Mouse (Mus musculus): Measurements from ENCODE around the gene Defb26.
A peak's percentile ranks its signal among the peaks of the same experiment; 100 is the strongest.

Gene Defb26

DNA sequence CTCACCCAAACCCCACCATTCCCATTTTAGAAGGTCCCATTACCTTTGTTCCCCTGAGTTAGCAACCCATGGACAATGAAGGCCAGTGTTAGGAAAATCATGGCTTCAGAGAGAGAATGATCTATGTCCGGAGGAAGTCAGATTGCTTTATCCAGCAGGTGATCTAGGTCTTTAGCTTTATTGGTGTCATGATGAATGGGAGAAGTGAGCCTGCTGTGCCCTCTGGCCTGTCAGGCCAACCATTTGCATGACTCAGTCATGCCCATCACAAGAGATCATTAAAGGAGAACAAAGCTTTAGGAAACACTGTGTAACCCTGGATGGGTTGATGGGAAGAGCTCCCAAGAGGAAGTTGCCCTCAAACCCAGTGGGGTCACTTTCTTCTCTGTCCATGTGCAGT, at the start of gene Defb26:
Defb26 (minus strand) TSS at position 101 of the 400 bp plus-strand sequence.
- DNase-seq (ENCODE audit: low read depth, low spot score): no peak

DNA sequence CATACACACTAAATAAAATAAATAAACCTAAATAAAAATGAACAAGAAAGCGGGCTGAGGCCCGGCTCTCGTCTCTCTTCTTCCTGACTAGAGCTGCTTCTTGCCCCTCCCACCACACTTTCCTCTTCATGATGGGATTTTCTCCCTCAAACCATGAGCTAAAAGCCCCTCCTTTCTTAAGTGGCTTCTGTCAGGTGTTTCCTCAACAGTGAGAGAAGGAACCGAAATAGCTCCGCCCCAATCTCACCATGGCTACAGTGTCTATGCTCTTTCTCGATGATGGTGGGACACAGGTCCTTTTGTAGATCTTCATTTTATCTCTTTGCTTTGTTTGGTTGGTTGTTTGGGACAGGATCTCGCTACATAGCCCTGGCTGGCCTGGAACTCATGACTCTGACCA, 45.2 kb upstream of the Defb26 start:
- no peak for DNase-seq (ENCODE audit: low read depth, low spot score)

DNA sequence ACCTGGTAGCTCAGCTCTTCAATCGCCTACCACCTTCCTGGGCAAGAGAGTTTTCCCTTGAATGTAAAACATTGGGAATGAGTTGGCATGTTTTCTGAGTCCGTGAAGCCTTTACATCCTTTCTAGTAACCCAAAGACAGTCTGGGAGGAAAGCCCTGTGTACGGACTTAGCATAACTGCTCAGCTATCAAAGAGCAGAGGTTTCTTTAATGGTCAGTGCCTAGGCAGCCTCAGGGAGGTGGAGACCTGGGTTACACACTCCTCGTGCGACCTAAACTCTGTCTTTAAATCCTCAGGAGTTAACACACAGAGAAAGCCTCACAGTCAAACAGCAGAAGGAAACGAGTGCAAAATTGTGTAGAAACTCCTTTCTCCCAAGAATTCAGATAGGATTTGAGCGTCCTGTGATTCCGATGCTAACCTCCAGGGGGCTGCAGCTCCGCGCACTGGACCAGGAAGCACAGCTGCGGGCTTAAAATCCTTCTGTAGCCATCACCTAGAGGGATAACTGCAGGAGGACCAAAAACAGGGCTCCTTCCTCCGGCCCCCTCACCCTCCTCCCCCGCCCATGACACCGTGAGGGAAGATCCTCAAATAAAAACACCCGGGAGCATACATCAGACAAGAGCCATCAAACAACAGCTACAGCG, 42.4 kb upstream of the Defb26 start:
- peak; percentile 27 for DNase-seq (ENCODE audit: low read depth, low spot score)

DNA sequence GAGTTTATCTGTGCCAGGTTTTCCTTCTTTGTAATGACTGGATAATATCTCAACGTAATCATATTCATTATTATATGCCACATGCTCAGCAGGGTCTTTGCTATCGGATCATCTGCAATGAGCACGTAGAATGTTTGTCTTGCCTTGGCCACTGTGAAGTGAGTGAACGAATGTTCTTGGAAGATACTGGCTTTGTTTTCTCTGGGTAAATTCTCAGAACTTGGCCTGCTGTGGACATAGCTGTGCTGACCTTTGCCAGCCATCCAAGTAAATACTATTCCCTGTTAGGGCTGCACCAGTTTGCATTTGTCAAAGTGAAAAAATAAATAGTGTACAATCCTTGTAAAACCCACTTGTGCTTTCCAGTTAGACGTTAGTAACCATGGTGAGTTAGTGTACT, 36.6 kb upstream of the Defb26 start:
- no peak for DNase-seq (ENCODE audit: low read depth, low spot score)

DNA sequence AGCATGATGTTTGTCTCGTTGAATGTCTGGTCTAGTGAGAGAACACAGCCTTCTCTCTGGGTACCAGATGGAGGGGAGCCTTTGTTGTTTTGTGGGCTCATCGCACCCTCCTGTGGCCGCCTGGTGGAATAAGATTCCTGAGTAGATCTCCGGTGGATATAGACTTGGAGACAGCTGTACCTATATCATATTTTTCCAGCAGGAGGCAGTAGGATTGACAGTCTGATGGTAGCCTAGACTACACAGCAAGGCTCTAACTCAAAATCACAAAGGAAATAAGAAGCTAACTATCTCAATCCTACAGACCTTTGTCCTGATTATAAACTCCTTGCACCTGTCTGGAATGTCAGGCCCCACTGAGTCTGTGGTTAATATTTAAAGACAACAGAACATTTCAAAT, 33.2 kb upstream of the Defb26 start:
- DNase-seq (ENCODE audit: low read depth, low spot score): peak; percentile 46

DNA sequence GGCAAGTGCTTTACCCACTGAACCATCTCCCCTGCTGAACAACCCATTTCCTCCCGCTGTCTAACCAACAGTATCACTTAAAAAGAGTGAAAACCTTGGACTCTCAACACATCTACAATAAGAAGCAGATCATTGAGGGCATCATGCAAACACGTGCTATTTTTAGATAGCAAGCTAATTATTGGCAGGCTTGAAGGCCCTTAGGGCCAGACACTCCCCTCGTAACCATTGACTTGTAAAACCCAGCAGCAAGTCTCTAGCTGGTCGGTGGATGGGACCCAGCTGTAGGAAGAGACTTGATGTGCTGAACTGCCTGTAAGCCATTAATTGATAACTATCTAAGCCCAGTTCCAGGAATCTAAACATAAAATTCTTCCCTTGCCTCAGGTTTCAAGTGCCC, 32.0 kb upstream of the Defb26 start:
- no peak for DNase-seq (ENCODE audit: low read depth, low spot score)

DNA sequence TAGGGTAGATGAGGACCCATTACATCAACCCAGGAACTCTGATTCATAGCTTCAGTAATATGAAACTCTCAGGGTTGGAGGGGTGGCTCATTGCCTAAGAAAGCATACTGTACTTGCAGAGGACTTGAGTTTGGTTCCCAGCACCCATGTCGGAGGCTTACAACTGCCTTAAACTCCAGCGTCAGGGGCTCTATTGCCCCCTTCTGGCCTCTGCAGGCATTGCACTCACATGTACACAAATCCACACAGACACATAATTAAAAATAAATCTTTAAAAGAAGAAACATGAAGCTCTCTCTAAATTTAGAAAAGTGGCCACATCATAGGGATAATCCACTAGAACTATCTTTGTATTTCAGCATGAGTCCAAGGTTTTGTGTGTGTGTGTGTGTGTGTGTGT, 31.4 kb upstream of the Defb26 start:
- DNase-seq (ENCODE audit: low read depth, low spot score): no peak

DNA sequence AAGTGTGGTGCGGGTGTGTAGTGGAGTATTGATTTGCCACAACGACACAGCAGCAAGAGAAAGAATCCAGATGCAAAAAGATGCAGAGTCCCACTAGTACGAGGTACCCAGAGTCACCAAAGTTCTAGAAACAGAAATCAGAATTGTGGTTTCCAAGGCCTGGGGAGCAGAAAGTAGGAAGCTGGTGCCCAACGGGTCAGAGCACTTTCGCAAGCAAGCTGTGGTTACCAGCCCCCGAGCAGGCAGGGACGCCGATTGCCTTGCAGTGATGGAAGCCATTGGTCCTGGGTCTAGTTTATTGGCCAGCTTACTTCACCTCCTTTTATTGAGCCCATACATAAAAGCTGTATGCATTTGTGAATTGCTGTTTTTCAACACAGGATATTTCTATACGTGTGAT, 30.5 kb upstream of the Defb26 start:
- no peak for DNase-seq (ENCODE audit: low read depth, low spot score)

DNA sequence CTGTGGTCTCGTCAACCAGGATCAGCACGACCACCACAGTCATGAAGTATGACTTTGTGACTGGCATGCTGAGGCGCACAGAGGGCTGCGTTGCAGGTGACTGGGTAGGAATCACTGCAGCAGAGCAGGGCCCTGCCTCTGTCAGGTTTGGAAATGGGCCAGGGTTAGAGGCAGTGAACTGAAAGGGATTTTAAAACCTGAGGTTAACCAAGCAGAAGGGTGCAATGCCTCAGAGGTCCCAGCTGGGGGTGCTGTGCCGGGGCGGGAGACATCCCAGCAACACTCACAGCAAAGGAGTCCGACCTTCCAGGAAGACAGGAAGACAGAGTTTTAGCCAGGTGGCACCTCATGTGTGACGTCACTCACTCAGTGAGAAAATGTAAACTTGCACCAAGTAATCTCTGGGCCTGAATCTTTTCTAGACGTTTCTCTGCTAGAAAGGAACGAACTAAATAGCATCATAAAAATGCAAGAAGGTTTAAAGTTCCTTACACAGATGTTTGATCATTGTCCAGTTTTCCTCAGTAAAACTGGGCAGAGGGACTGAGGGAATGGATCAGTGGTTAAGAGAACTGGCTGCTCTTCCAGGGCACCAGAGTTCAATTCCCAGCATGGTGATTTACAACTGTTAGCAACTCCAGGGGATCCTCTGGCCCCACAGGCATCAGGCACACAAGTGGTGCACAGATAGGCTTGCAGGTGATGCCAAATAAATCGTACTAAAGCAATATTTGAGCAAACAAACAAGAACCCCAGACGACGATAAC, 28.6 kb upstream of the Defb26 start, which contains the start of gene Defb29:
Defb29 (minus strand) TSS at position 155 of the 767 bp plus-strand sequence.
- DNase-seq (ENCODE audit: low read depth, low spot score): no peak

DNA sequence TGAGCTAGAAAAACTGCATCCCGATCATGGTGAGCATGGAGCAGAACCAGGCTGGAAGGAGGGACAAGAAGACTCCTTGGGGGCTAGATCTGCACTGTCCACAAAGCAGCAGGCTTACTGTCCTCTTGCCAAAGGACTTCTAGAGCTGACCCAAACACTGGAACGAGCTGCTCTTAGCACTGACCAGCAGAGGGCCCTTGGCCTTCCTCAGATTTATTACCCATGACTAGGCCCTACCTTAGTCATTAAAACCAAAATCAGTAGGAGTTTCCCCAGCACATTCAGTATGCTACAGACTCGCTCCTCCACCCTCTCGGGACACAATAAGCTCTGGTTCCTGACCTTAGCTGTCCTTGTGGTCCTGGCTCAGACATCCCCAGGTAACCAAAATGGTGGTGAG, 6.5 kb upstream of the Defb26 start, which contains the start of gene Defb28:
Defb28 (plus strand) TSS at position 275 of the 400 bp plus-strand sequence.
- no peak for DNase-seq (ENCODE audit: low read depth, low spot score)

DNA sequence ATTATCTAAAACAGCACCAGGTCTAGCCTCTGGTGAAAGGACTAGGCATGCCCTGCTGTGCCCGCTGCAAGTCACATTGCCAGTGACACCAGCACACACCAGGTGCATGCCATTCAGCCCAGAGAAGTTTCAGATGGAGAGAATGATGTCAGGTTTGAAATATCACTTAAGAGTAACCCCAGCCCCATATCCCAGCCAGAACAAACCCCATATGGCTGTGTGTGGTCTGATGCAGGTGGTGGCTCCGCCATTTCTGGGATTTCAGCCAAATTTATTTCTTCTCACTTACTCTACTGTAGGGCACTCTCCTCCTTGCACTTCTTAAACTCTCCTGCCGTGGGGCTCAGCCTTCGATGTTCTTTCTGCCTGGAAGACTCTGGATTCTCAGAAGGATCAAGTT, 4.6 kb upstream of the Defb26 start:
- no peak for DNase-seq (ENCODE audit: low read depth, low spot score)

DNA sequence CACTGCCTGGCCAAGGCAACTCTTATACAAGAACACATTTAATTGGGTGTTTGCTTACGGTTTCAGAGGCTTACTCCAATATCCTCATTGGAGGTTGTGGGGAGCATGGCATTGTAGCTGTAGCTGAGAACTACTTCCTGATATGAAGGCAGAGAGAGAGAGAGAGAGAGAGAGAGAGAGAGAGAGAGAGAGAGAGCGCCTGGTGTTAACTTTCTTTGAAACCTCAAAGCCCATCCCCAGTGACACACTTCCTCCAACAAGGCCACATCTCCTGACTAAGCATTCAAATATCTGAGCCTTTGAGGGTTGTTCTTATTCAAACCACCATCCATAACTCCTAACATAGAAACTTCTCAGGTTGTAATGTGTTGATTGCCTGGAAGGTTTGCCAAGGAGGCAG, 7.5 kb downstream of the Defb26 start:
- no peak for DNase-seq (ENCODE audit: low read depth, low spot score)

DNA sequence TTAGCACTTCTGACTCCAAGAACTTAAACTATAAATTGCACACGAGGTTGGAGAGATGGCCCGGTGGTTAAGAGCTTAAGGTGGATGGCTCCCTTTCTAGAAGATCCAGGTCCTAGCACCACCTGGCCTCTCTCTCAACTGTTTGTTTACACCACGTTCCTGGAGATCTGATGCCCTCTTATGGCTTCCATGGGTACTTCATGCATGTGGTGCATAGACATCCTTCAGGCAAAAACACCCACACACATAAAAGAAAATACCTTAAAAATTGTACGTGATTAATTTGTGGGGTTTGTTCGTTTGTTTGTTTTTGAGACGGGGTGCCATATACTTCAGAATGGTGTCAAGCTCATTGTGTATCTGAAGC, 10.6 kb downstream of the Defb26 start:
- DNase-seq (ENCODE audit: low read depth, low spot score): no peak

DNA sequence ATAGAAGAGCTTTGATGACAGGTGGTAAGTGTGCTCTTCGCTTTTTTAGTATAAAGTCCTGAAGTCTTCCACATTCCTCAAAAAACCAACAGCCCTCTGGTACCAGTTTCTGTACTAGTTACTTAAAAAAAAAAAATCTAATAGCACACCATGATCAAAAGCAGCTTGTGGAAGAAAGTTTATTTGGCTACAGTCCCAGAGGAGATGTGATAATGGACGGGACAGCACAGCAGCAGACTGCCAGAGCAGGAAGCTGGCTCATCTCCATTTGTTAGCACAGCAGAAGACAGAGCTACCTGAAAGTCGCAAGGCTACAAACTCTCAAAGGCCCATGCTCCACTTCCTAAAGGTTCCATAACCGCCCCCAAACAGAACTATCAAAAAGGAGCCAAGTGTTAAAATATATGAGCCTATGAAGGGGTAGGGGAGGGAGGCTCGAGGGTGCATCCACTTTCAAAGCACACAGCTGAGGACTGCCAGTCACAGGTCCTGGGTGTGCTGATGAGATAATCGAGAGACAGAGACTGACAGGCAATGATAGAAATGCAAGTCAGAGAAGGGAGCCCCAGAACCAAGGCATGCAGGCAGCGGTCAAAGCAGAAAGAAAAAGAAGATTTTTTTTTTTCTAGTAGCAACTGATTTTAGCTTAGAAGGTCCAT, 11.2 kb downstream of the Defb26 start:
- peak; percentile 18 for DNase-seq (ENCODE audit: low read depth, low spot score)

DNA sequence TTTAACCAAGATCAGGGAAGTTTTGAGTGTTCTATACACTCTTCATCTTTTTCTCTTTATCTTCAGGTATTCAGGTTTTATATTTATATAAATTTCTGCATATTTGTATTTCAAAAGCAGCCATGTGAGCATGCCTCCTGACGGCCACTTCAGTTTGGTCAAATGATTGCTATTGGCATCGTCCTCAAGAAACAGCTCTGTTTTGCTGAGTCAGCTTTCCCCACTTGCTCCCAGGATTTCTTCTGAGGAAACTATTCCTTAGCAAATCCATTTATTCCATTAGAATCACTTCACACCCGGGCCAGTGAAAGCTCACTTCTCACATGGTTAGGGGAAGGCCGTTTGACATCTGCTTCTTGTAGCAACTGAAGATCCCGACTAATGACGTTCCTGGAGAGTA, 13.5 kb downstream of the Defb26 start:
- DNase-seq (ENCODE audit: low read depth, low spot score): no peak

DNA sequence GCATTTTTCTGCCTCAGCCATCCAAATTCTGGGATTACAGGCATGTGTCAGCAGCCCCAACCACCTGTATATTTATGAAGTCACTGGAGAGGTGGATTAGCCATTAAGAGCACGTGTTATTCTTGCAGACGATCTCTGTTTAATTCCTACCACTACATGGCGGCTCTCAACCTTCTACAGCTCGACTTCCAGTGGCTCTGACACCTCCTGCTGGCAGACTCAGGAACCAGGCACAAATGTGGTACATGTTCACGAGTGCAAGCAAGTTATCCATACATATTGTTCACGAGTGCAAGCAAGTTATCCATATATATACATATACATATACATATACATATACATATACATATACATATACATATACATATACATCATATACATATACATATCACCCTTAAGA, 18.3 kb downstream of the Defb26 start:
- DNase-seq (ENCODE audit: low read depth, low spot score): no peak

DNA sequence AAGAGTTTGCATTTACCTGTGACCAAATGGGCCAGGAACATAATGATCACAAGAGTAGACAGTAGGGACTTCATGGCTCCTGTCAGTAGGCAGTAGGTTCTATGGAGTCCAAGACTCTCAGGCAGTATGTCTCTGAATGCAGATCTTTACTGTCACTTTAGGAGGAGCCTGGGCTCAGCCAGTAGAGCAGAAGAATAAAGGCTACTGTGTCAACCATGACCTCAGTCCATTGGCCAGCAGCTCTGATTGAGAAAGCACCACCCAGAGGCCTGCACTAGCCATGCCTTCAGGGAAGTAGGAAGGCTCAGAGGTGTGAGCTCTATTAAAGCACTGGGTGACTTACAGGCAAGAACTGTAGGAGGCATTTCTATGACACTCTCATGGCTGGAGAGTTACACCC, 21.5 kb downstream of the Defb26 start, which contains the start of gene Defb22:
Defb22 (minus strand) TSS at position 101 of the 400 bp plus-strand sequence.
- no peak for DNase-seq (ENCODE audit: low read depth, low spot score)

DNA sequence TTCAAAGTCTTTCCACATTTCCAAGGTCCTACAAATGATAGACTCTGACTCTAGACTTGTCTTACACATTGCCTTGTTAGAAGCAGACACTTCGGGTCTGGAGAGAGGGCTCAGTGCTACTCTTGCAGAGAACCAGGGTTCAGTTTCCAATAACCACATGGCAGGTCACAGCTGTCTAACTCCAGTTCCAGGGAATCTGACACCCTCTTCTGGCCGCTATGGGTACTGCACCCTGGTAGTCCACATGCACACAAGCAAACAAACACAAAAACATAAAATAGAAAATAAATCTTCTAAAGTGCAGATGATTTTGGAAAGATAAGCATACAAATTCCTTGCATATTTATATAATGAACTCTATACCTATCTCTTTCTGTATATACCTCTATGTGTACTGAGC, 24.5 kb downstream of the Defb26 start:
- no peak for DNase-seq (ENCODE audit: low read depth, low spot score)

DNA sequence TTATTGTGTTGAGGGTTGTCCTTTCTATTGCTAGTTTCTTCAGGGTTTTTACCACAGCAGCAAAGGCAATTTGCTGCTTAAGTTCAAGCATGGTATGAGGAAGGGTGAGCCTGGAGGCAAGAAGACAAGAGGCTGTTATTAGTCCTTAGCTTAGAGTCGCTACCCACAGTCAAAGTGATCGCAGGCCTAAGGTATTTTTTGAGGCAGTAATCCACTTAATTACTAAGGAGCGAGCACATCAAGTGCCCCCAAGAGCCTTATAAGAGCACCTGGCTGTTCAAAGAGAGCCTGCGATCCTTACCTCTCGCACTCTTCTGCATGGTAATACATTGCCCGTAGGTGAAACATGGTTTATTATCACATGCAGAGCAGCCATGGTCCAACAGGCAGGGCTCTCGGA, 29.8 kb downstream of the Defb26 start:
- DNase-seq (ENCODE audit: low read depth, low spot score): no peak

DNA sequence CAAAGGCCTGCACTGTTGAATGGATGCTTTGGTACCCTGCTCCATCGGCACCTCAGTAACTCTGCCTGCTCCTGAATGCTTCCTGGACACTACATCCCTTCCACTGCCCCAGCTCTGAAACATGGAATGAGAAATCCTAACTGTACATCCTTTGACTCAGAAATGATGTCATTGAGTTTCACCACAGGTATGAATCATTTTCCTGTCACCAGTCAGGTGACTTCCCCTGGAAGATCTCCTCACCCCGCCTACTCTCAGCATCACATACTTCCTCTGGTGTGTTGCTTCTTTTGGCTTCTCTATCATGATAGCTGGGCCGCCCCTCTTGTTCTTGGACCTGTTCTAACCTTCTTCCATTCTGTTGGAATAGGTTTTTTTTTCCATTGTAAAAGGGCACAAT, 30.6 kb downstream of the Defb26 start:
- no peak for DNase-seq (ENCODE audit: low read depth, low spot score)

DNA sequence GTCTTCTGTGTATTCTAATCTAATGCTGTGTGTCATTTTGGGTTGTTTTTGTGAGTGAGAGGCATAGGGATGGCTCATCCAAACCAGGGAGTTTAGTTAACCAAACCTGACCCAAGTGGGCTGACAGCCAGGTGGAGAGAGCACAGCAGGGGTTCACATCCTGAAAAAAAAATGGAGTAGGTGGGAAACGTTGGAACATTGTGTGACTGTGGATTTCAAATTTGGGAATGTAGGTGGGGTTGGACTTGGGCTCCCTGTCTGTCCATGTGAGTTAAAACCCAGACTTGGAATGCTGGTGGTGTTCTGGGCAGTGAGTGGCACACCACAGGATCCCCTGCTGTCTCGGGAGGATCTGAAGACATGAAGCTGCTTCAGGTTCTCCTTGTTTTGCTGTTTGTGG, 34.7 kb downstream of the Defb26 start, which contains the start of gene Defb20:
Defb20 (plus strand) TSS at position 301 of the 400 bp plus-strand sequence.
- DNase-seq (ENCODE audit: low read depth, low spot score): no peak

DNA sequence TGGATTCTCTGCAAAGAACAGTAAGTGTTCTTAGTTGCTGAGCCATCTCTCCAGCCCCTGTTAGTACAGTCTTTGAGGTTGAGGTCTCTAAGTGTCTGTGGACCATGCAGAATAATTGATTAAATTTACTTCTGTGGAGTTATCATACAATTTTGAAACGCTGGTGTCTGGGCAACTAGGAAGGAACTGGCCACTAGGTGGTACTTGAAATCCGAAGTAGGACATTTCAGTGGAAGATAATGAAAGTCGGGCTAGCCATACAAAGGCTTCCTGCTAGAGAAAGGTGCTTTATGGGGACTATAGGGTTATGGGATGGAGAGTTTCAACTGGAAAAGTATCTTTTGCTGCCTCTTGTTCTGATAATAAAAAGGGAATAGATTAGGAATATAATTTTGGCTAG, 39.1 kb downstream of the Defb26 start:
- DNase-seq (ENCODE audit: low read depth, low spot score): no peak

DNA sequence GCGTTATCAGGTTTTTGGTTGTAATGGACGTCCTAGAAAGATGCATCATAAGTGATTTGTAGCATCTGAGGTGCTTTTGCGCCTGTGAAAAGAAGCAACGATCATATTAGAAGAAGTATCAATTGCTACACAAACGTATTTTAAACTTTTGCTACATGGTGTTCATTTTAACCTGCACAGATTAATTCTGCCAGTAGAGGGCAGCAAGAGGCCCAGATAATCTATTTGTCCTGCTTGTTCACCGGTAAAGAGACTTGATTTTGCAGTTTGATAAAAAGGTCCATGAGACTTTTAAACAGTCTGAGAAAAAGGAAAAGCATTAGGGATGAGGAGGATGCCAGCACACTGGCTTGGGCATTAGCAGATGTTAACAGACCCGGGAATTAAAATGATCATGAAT, 40.5 kb downstream of the Defb26 start:
- DNase-seq (ENCODE audit: low read depth, low spot score): peak; percentile 17

All from telencephalon, adult 2 months (tissue).